Mouse (Mus musculus): ENCODE measurements around the gene Osbpl8. TPM values are rescaled to one million over a fixed set of nuclear protein-coding genes. Genes with fewer than 3 reads are reported as not detected.
"Not testable (repeated sequence)": the region's sequence is repeated elsewhere in the genome, so short reads cannot be mapped to it uniquely, and the experiment has no call there.

Gene Osbpl8
- polyA plus RNA-seq, 1 experiment from 2014 or later = 11.4 TPM

- Histone ChIP-seq H3K4me3 (no peak overlapping the region), H3K9ac (no peak overlapping the region), H3K27ac (no peak overlapping the region), H3K27me3 (replicated peaks) (no peaks in the 10 kb centered on the region), H3K36me3 (no peaks in the 10 kb centered on the region; the same call in 1 of the 2 replicates), H3K4me2 (no peak overlapping the region), H3K9me3 (replicated peaks) (no peaks in the 10 kb centered on the region), H3K4me1 (peaks cover 22% of the 10 kb centered on the region)
- ATAC-seq = no peak
- 84% methylated on average over 4 of the region's 4 CpGs for WGBS (ENCODE audit: insufficient replicate concordance)
Measured at GRCm38 (mm10) chr10:111224696-111225095, 60.1 kb downstream of the Osbpl8 start.

- Histone ChIP-seq H3K27me3 (replicated peaks) (no peaks in the 10 kb centered on the region), H3K4me1 (peaks cover 22% of the 10 kb centered on the region), H3K9ac (no peak overlapping the region), H3K9me3 (replicated peaks) (no peaks in the 10 kb centered on the region), H3K36me3 (no peaks in the 10 kb centered on the region; the same call in 1 of the 2 replicates), H3K27ac (no peak overlapping the region), H3K4me2 (no peak overlapping the region), H3K4me3 (no peak overlapping the region)
- peak; percentile 36; the same call in 1 of the 2 replicates for ATAC-seq
- WGBS (ENCODE audit: insufficient replicate concordance) = 23% methylated on average over 3 of the region's 3 CpGs
Measured at GRCm38 (mm10) chr10:111226508-111226907, 62.0 kb downstream of the Osbpl8 start.

- WGBS (ENCODE audit: insufficient replicate concordance) = 82% methylated on average over 7 of the region's 7 CpGs
Measured at GRCm38 (mm10) chr10:111232237-111232636, 67.7 kb downstream of the Osbpl8 start.

GRCm38 (mm10) chr10:111233476-111234130 is 69.1 kb downstream of the Osbpl8 start:
- H3K4me3 ChIP-seq = no peak overlapping the region
- no peak overlapping the region for H3K9ac ChIP-seq
- no peaks in the 10 kb centered on the region for H3K9me3 ChIP-seq (replicated peaks)
- H3K27ac ChIP-seq = no peak overlapping the region
- ATAC-seq = no peak
- no peak overlapping the region for H3K4me2 ChIP-seq
- no peaks in the 10 kb centered on the region for H3K27me3 ChIP-seq (replicated peaks)
- WGBS (ENCODE audit: insufficient replicate concordance) = 52% methylated on average over 6 of the region's 6 CpGs
- peaks cover 10% of the 10 kb centered on the region; the same call in 1 of the 2 replicates for H3K36me3 ChIP-seq
- peaks cover 5% of the 10 kb centered on the region; the same call in 1 of the 2 replicates for H3K4me1 ChIP-seq

More at GRCm38 (mm10) chr10:111232237-111232636, 67.7 kb downstream of the Osbpl8 start:
- H3K4me1 ChIP-seq; H3K27ac ChIP-seq; ATAC-seq; H3K9ac ChIP-seq; H3K9me3 ChIP-seq (replicated peaks); H3K4me2 ChIP-seq; H3K27me3 ChIP-seq (replicated peaks); H3K4me3 ChIP-seq; H3K36me3 ChIP-seq: not testable (repeated sequence)

- no peak overlapping the region for H3K27ac ChIP-seq
- no peak overlapping the region for H3K4me3 ChIP-seq
- no peak for ATAC-seq
- no peaks in the 10 kb centered on the region for H3K9me3 ChIP-seq (replicated peaks)
- no peaks in the 10 kb centered on the region for H3K27me3 ChIP-seq (replicated peaks)
- H3K4me1 ChIP-seq = peaks cover 5% of the 10 kb centered on the region; the same call in 1 of the 2 replicates
- 74% methylated on average over 6 of the region's 6 CpGs for WGBS (ENCODE audit: insufficient replicate concordance)
- peaks cover 10% of the 10 kb centered on the region for H3K36me3 ChIP-seq
- H3K4me2 ChIP-seq = no peak overlapping the region
- H3K9ac ChIP-seq = no peak overlapping the region
Measured at GRCm38 (mm10) chr10:111234450-111235288, 70.1 kb downstream of the Osbpl8 start.

GRCm38 (mm10) chr10:111235289-111235570 is 70.7 kb downstream of the Osbpl8 start:
- no peak overlapping the region for H3K9ac ChIP-seq

GRCm38 (mm10) chr10:111237434-111237833 is 72.9 kb downstream of the Osbpl8 start:
- no peak overlapping the region for H3K4me3 ChIP-seq
- no peaks in the 10 kb centered on the region for H3K9me3 ChIP-seq (replicated peaks)
- no peaks in the 10 kb centered on the region for H3K27me3 ChIP-seq (replicated peaks)
- 84% methylated on average over 5 of the region's 5 CpGs for WGBS (ENCODE audit: insufficient replicate concordance)
- peaks cover 10% of the 10 kb centered on the region for H3K36me3 ChIP-seq
- no peak for ATAC-seq
- H3K27ac ChIP-seq = no peak overlapping the region
- no peak overlapping the region for H3K9ac ChIP-seq
- H3K4me2 ChIP-seq = no peak overlapping the region
- H3K4me1 ChIP-seq = peaks cover 5% of the 10 kb centered on the region; the same call in 1 of the 2 replicates

More at GRCm38 (mm10) chr10:111235289-111235570, 70.7 kb downstream of the Osbpl8 start:
- ATAC-seq = no peak
- H3K4me3 ChIP-seq = no peak overlapping the region
- no peaks in the 10 kb centered on the region for H3K9me3 ChIP-seq (replicated peaks)
- H3K4me2 ChIP-seq = no peak overlapping the region
- H3K27ac ChIP-seq = no peak overlapping the region
- H3K36me3 ChIP-seq = peaks cover 10% of the 10 kb centered on the region
- H3K4me1 ChIP-seq = peaks cover 5% of the 10 kb centered on the region; the same call in 1 of the 2 replicates
- 88% methylated on average over 6 of the region's 6 CpGs for WGBS (ENCODE audit: insufficient replicate concordance)
- no peaks in the 10 kb centered on the region for H3K27me3 ChIP-seq (replicated peaks)

- Histone ChIP-seq H3K27ac (no peak overlapping the region), H3K9me3 (replicated peaks) (no peaks in the 10 kb centered on the region), H3K4me3 (no peak overlapping the region), H3K4me1 (no peaks in the 10 kb centered on the region), H3K36me3 (no peaks in the 10 kb centered on the region; the same call in 1 of the 2 replicates), H3K27me3 (replicated peaks) (no peaks in the 10 kb centered on the region), H3K4me2 (no peak overlapping the region), H3K9ac (no peak overlapping the region)
- no peak for ATAC-seq
- 86% methylated on average over 7 of the region's 7 CpGs for WGBS (ENCODE audit: insufficient replicate concordance)
Measured at GRCm38 (mm10) chr10:111242677-111243076, 78.1 kb downstream of the Osbpl8 start.

GRCm38 (mm10) chr10:111247609-111248008 is 83.1 kb downstream of the Osbpl8 start:
- Histone ChIP-seq H3K9me3 (replicated peaks) (no peaks in the 10 kb centered on the region), H3K4me2 (no peak overlapping the region), H3K4me1 (peaks cover 20% of the 10 kb centered on the region), H3K4me3 (no peak overlapping the region), H3K9ac (no peak overlapping the region), H3K27ac (no peak overlapping the region), H3K36me3 (no peaks in the 10 kb centered on the region), H3K27me3 (replicated peaks) (no peaks in the 10 kb centered on the region)
- 70% methylated on average over 4 of the region's 4 CpGs for WGBS (ENCODE audit: insufficient replicate concordance)
- ATAC-seq = no peak

- no peak overlapping the region for H3K9ac ChIP-seq
- H3K9me3 ChIP-seq (replicated peaks) = no peaks in the 10 kb centered on the region
- WGBS (ENCODE audit: insufficient replicate concordance) = 71% methylated on average over 6 of the region's 6 CpGs
- ATAC-seq = no peak
- H3K36me3 ChIP-seq = no peaks in the 10 kb centered on the region
- peaks cover 20% of the 10 kb centered on the region for H3K4me1 ChIP-seq
- H3K4me3 ChIP-seq = no peak overlapping the region
- no peaks in the 10 kb centered on the region for H3K27me3 ChIP-seq (replicated peaks)
- H3K4me2 ChIP-seq = no peak overlapping the region
- H3K27ac ChIP-seq = no peak overlapping the region
Measured at GRCm38 (mm10) chr10:111248177-111248576, 83.6 kb downstream of the Osbpl8 start.

- Histone ChIP-seq H3K4me2 (no peak overlapping the region), H3K4me3 (no peak overlapping the region), H3K27me3 (replicated peaks) (no peaks in the 10 kb centered on the region), H3K36me3 (no peaks in the 10 kb centered on the region), H3K4me1 (peaks cover 20% of the 10 kb centered on the region), H3K9me3 (replicated peaks) (no peaks in the 10 kb centered on the region), H3K27ac (no peak overlapping the region), H3K9ac (no peak overlapping the region)
- WGBS (ENCODE audit: insufficient replicate concordance) = 45% methylated on average over 4 of the region's 4 CpGs
- peak; percentile 61; the same call in 1 of the 2 replicates for ATAC-seq
Measured at GRCm38 (mm10) chr10:111250192-111250591, 85.6 kb downstream of the Osbpl8 start.

GRCm38 (mm10) chr10:111251666-111252065 is 87.1 kb downstream of the Osbpl8 start:
- Histone ChIP-seq H3K9me3 (replicated peaks) (no peaks in the 10 kb centered on the region), H3K9ac (no peak overlapping the region), H3K4me2 (no peak overlapping the region), H3K27me3 (replicated peaks) (no peaks in the 10 kb centered on the region), H3K4me1 (peaks cover 27% of the 10 kb centered on the region), H3K4me3 (no peak overlapping the region), H3K27ac (no peak overlapping the region), H3K36me3 (0 out of 2 replicates have a peak, but pooled peaks cover 2% of the 10 kb centered on the region)
- no peak for ATAC-seq
- WGBS (ENCODE audit: insufficient replicate concordance) = 62% methylated on average over 5 of the region's 5 CpGs

All from liver, embryonic 12.5 days (tissue).